ENCODE assay signal across 16 mouse cellular contexts in genomic region chr1:136637696-136638095, GRCm38 (mm10).
"Had no signal": no experiment of that assay in that cellular context is flagged by ENCODE, and none has a peak within 500 bp of the region (broad histone marks: within the 10 kb centered on the region; RNA-seq: fewer than 3 reads in every experiment).

No protein-coding gene starts in this region.

- H3K27ac ChIP-seq: neural tube, embryonic 13.5 days; neural tube, embryonic 15.5 days; stomach, embryonic 15.5 days; stomach, postnatal 0 days had no signal

- H3K4me1 ChIP-seq: neural tube, embryonic 13.5 days; neural tube, embryonic 15.5 days; stomach, embryonic 15.5 days had no signal

- DNase-seq: retina, postnatal 1 day; right cerebral cortex, adult 18-20 months; right cerebral cortex, postnatal 14 days; right cerebral cortex, postnatal 25 days; right cerebral cortex, postnatal 4 days; spleen, adult 18-20 months; thymus, adult 18-20 months; thymus, adult 2 months; thymus, postnatal 14 days; thymus, postnatal 25 days; thymus, postnatal 36 days; thymus, postnatal 4 days had no signal

- H3K36me3 ChIP-seq: neural tube, embryonic 13.5 days; neural tube, embryonic 15.5 days; stomach, embryonic 15.5 days had no signal

- H3K27me3 ChIP-seq: neural tube, embryonic 13.5 days; neural tube, embryonic 15.5 days; stomach, embryonic 15.5 days had no signal

- H3K9me3 ChIP-seq: neural tube, embryonic 13.5 days; neural tube, embryonic 15.5 days; stomach, embryonic 15.5 days had no signal

- H3K4me3 ChIP-seq: neural tube, embryonic 13.5 days; neural tube, embryonic 15.5 days; stomach, embryonic 15.5 days had no signal
